Mouse (Mus musculus): ENCODE measurements around the gene Hpcal1.
A peak's percentile ranks its signal among the peaks of the same experiment; 100 is the strongest.

Hpcal1 gene

GRCm38 (mm10) chr12:17712571-17712970 lies 21.9 kb downstream of the Hpcal1 start:
- DNase-seq (ENCODE audit: low spot score in 2 of 2) = peak; percentile 45 to 66

DNA sequence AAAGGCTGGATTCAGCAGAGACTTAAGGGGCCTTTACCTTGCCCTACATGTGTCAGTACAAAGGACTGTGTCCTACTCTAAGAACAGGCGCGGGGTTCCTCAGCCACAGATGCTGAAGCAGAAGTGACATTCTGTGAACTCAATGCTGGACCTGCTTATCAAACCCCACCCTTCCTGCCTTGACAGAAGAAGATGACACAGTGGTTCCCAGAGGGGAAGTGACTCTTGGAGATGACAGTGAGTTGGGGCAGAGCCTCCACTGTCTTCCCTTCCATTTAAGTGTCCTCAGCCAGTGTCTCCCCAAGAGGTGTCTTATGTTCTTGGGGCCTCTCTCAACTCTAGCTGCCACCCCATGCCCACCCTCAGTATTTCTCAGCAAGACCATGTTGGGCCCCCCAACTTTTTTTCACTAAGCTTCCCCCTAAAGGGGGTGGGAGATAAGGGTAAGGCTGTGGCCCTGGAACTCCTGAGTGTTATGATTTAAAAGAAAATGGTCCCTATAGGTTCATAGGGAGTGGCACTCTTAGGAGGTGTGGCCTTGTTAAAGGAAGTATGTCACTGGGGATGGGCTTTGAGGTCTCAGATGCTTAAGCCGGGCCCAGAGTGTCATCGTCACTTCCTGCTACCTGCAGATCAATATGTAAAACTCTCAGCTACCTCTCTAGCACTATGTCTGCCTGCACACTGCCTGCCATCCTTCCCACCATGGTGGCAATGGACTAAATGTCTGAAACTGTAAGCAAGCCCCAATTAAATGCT lies 25.2 kb downstream of the Hpcal1 start:
- no peak for DNase-seq (ENCODE audit: low spot score in 2 of 2)

DNA sequence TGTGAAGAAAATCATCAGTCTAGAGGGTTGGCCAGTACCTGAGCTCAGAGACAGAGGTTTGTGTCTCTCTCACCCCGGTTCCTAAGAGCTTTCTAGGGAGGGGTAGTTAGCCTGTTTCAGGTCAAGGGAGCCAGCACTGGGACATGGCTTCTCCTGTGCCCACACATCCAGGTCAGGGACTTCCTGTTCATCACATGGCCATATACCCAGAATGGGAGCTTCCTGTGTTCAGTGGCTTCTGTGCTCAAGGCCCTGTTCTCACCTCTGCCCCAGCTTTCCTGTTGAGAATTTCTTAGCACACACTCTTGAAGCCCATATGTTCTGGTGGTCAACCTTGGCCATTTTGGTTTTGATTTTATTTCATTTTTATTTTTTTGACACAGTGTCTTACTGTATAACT lies 26.6 kb downstream of the Hpcal1 start:
- no peak for DNase-seq (ENCODE audit: low spot score in 2 of 2)

- DNase-seq (ENCODE audit: low spot score in 2 of 2) = no peak
Observed at GRCm38 (mm10) chr12:17718146-17718545, 27.5 kb downstream of the Hpcal1 start.

DNA sequence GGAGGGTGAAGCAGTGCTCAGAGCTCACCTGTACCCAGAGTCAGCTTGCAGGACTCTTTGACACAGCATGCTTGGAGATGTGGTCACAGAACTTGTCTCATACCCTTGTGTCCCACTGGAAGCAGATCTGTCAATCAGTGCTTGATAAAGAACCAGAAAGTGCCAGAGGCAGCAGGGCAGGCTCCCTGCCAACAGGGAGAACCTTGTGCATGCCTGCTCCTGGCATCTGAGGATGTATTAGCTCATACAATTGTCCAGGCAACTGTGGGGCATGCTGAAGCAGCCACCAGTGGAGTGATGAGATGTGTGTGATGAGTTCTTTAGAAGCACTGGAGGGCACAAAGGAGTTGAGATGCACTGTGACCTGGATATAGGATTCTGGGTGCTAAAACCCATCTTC lies 30.4 kb downstream of the Hpcal1 start:
- DNase-seq (ENCODE audit: low spot score in 2 of 2) = no peak

DNA sequence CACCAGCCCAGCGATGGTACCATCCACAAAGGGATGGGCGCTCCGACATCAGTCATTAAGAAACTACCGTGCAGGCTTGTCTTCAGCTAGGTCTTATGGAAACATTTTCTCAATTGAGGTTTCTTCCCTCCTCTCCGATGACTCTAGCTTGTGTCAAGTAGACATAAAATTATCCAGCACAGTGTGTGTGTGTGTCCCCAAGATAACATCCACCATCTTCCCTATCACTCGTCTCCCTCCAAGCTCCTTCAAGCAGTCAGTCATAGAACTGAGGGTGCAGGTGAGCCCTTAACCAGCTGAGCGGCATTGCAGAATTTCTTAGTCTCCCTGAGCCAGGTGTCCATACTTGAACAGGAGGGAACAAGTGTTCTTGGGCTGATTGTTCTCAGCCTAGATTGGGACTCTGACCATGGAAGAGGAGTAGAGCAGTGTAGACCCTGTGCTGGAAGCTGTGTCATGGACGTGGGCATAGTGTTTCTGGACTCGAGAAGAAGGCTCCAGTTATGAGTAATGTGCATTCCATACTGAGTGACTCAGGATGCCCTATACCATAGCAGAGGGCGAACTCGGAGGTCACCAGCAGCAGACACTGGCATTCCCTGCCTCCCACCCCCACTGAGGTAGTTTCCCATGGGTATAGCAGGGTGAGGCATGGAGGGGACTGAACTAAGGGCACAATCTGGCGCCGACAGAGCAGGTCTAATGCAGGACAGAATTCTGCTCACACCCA lies 32.0 kb downstream of the Hpcal1 start:
- DNase-seq (ENCODE audit: low spot score in 2 of 2) = no peak

GRCm38 (mm10) chr12:17723182-17723570 lies 32.5 kb downstream of the Hpcal1 start:
- no peak for DNase-seq (ENCODE audit: low spot score in 2 of 2)

DNA sequence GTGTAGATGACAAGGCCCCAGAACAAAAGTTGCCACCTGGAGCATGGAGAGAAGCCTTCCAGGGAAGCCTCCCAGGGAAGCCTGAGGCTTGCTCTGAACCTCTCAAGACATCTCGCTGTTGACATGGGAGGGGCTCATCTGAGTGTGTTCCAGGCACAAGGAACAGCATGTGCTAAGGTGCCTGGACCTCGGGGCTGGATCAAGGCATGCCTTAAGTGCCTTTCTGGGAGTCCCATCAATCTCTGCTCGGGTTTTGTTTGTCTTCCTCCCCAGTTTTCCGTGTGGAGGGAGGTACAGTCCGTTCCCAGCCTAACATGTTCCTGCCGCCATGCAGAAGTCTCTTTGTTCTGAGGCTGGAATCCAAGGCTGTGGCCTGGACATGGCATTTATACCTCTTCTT lies 33.3 kb downstream of the Hpcal1 start:
- DNase-seq (ENCODE audit: low spot score in 2 of 2) = no peak

GRCm38 (mm10) chr12:17724412-17725090 lies 33.9 kb downstream of the Hpcal1 start:
- DNase-seq (ENCODE audit: low spot score in 2 of 2) = no peak

DNA sequence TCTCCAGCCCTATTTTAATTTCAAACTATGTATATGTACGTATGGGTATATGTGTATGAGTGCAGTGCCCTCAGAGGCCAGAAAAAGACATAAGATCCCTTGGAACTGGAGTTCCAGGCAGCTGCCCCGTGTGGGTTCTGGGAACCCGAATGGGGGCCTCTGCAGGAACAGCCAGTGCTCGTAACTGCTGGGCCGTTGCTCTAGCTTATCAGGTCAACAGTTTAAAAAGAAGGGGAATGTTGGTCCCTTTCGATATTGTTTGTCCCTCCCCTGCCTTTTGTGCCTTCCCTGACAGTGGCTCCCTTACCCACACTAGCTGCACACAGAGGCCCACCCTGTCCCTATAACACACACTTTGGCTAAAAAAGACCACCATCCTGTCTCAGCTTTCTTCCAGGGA lies 34.9 kb downstream of the Hpcal1 start:
- DNase-seq (ENCODE audit: low spot score in 2 of 2) = no peak

DNA sequence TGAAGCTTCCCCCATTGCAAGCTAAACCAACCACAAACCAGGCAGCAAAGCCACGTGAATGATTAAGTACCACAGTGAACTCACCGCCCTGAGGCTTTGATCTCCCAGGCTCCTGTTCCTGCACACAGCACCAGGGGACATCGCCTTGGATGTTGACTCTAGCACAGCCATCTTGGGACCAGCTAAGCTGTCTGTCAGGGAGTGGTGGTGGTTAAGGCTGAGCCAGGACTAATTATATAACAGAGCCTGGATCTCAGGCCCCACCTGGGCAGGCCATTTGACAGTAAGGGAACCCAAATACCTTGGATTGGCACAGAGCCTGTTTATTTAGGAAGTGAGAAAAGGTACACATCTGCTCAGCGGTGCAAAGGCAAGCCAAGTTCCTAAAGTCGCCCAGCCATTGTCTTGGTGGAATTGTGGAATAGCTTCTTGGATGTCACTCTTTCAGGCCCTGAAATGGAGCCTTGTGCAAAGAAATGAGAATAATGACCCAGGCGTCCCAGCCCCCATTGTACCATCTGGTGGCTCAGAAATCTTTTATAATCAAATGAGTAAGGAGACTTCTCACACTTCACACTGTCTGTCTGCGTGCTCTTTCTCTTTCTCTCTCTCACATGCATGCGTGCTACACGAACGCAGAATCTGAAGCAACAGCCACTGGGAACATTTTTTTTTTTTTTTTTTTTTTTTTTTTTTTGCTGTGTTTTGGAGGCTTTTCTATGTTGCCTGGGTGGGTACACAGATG lies 36.1 kb downstream of the Hpcal1 start:
- no peak for DNase-seq (ENCODE audit: low spot score in 2 of 2)

GRCm38 (mm10) chr12:17727676-17728339 lies 37.2 kb downstream of the Hpcal1 start:
- DNase-seq (ENCODE audit: low spot score in 2 of 2) = no peak

GRCm38 (mm10) chr12:17729211-17729900 lies 38.7 kb downstream of the Hpcal1 start:
- no peak for DNase-seq (ENCODE audit: low spot score in 2 of 2)

DNA sequence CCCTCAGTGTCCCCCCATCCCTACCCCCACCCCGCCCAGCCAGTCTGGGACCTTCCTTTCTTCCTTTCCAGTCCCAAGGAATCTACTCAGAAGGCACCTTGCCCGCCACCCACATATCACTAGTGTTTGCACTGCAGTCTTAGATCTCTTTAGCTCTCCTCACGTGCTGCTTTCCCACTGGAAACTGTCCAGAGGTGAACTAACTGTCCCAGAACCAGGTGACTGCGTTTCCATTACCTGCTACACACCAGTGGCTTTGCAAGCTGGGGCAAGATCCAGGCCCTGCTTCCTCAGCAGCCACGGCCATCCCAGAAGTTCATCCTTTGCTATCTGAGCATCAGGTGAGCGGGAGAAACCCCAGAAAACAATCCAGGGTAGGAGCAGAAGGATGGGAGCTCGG lies 41.4 kb downstream of the Hpcal1 start:
- no peak for DNase-seq (ENCODE audit: low spot score in 2 of 2)

GRCm38 (mm10) chr12:17732546-17732945 lies 41.9 kb downstream of the Hpcal1 start:
- no peak for DNase-seq (ENCODE audit: low spot score in 2 of 2)

- no peak for DNase-seq (ENCODE audit: low spot score in 2 of 2)
Observed at GRCm38 (mm10) chr12:17733114-17733904, 42.7 kb downstream of the Hpcal1 start.

DNA sequence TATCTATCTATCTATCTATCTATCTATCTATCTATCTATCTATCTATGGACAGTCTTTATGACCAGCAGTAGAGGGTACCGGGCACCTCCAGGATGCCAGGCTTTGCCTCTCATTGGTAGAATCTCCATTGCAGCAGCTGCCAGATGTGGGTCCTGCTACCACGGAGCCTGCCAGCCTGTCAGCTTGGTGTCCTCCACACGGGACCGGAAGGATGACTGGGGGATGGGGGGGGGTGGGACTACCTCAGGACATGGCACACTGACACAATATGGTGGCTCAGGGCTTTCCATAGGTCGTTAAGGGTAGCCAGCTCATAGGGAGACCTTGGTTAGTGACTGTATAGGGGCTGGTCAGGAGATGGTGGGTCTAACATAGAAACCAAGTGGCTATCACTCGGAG lies 45.7 kb downstream of the Hpcal1 start:
- DNase-seq (ENCODE audit: low spot score in 2 of 2) = no peak

- no peak for DNase-seq (ENCODE audit: low spot score in 2 of 2)
Observed at GRCm38 (mm10) chr12:17736859-17737577, 46.4 kb downstream of the Hpcal1 start.

- no peak for DNase-seq (ENCODE audit: low spot score in 2 of 2)
Observed at GRCm38 (mm10) chr12:17737808-17738207, 47.2 kb downstream of the Hpcal1 start.

Measured in right cerebral cortex, postnatal 36 days (tissue).